Mouse (Mus musculus): ENCODE results near the gene Prap1.
"Not testable (repeated sequence)": the region's sequence is repeated elsewhere in the genome, so short reads cannot be mapped to it uniquely, and the experiment has no call there.

The Prap1 gene

DNA sequence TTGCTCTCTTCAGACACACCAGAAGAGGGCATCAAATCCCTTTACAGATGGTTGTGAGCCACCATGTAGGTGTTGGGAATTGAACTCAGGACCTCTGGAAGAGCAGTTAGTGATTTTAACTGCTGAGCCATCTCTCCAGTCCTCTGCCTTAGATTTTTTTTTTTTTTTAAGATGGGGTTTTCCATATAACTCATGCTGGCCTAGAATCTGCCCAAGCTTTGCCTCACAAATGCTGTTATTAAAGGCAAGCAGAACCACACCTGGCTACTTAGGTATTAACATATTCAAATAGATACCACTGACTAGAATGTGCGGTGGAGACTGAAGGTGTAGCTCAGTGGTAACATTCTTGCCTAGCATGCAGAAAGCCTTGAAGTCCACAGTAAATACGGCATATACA is 27.3 kb downstream of the Prap1 start:
- no peaks in the 10 kb centered on the region for H3K9me3 ChIP-seq (ENCODE audit: low read length)
- TF ChIP-seq POU5F1 (IDR thresholded peaks at IDR 0.05; ENCODE audit: borderline replicate concordance, low read length) (no peak), NANOG (IDR thresholded peaks at IDR 0.05; ENCODE audit: borderline replicate concordance, low read length) (no peak), CTCF (conservative IDR thresholded peaks at IDR 0.05; ENCODE audit: low read length) (no peak)
- no peaks in the 10 kb centered on the region for H3K36me3 ChIP-seq (ENCODE audit: insufficient read depth, low read length)
- no peak overlapping the region for H3K4me3 ChIP-seq (replicated peaks; ENCODE audit: low read length)
- H3K4me1 ChIP-seq (replicated peaks; ENCODE audit: low read depth, low read length), result peaks cover 47% of the 10 kb centered on the region
- H3K27me3 ChIP-seq (ENCODE audit: insufficient read depth, low read length), result no peaks in the 10 kb centered on the region

DNA sequence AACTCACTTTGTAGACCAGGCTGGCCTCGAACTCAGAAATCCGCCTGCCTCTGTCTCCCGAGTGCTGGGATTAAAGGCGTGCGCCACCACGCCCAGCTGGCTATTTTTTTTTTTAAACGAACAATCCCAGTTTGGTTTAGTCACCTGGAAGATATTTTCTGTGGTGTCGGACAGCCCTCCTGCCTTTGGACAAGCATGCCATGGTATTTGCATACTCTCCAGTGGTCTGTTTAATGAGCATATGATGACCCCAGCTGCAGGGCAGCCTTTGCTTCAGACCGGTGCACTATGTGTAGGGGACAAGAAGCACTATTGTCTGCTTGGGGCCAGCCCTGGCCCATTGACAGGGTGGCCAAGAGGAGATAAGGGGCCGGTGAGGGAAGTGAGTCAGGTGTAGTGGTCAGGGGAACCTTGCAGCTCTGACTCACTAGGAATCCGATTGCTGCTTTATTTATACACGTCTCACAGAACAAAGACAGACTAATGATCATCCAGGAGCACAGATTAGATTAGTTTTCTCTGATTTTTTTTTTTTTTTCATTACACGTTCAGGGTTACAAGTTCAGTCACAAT is 28.2 kb downstream of the Prap1 start:
- H3K4me1 ChIP-seq (replicated peaks; ENCODE audit: low read depth, low read length), result peaks cover 46% of the 10 kb centered on the region
- no peaks in the 10 kb centered on the region for H3K9me3 ChIP-seq (ENCODE audit: low read length)
- no peaks in the 10 kb centered on the region for H3K36me3 ChIP-seq (ENCODE audit: insufficient read depth, low read length)
- no peak for TF ChIP-seq NANOG (IDR thresholded peaks at IDR 0.05; ENCODE audit: borderline replicate concordance, low read length)
- no peak for TF ChIP-seq CTCF (conservative IDR thresholded peaks at IDR 0.05; ENCODE audit: low read length)
- H3K27me3 ChIP-seq (ENCODE audit: insufficient read depth, low read length), result no peaks in the 10 kb centered on the region
- H3K4me3 ChIP-seq (replicated peaks; ENCODE audit: low read length), result no peak overlapping the region

DNA sequence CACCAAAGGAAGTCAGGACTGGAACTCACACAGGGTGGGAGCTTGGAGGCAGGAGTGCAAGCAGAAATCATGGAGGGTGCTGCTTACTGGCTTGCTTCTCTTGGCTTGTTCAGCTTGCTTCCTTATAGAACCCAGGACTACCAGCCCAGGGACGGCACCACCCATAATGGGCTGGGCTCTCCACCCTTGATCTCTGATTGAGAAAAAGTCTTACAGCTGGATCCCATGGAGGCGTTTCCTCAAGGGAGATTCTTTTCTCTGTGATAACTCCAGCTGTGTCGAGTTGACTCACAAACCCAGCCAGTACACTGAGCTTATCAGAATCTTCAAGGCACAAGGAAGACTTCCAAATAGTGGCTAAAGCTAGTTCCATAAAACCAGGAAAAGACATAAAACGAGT is 29.6 kb downstream of the Prap1 start:
- peaks cover 9% of the 10 kb centered on the region for H3K36me3 ChIP-seq (ENCODE audit: insufficient read depth, low read length)
- H3K27me3 ChIP-seq (ENCODE audit: insufficient read depth, low read length), result no peaks in the 10 kb centered on the region
- H3K4me3 ChIP-seq (replicated peaks; ENCODE audit: low read length), result no peak overlapping the region
- TF ChIP-seq CTCF (conservative IDR thresholded peaks at IDR 0.05; ENCODE audit: low read length) (no peak), POU5F1 (IDR thresholded peaks at IDR 0.05; ENCODE audit: borderline replicate concordance, low read length) (no peak), NANOG (IDR thresholded peaks at IDR 0.05; ENCODE audit: borderline replicate concordance, low read length) (no peak)
- H3K4me1 ChIP-seq (replicated peaks; ENCODE audit: low read depth, low read length), result peaks cover 48% of the 10 kb centered on the region
- no peaks in the 10 kb centered on the region for H3K9me3 ChIP-seq (ENCODE audit: low read length)

DNA sequence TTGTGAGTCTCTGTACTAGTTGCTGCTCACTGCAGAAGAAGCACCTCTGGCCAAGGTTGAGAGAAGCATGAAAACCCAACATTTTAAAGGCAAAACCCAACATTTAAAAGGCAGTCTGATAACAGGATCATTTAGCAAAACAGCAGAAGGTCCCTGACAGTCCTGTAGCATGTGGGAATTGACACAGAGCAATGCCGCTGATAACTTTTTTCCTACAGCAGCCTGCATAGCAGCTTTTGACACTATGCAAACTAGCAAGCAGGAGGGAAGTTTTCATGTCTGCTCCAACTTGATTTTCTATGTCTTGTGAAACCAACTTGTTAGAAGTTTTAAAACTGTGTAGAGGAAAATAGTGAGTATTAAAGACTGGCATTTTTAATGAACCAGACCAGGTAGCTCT is 31.2 kb downstream of the Prap1 start:
- Histone ChIP-seq H3K27me3 (ENCODE audit: insufficient read depth, low read length) (no peaks in the 10 kb centered on the region), H3K4me3 (replicated peaks; ENCODE audit: low read length) (no peak overlapping the region), H3K4me1 (replicated peaks; ENCODE audit: low read depth, low read length) (peaks cover 48% of the 10 kb centered on the region), H3K36me3 (ENCODE audit: insufficient read depth, low read length) (peaks cover 25% of the 10 kb centered on the region), H3K9me3 (ENCODE audit: low read length) (no peaks in the 10 kb centered on the region)
- no peak for TF ChIP-seq NANOG (IDR thresholded peaks at IDR 0.05; ENCODE audit: borderline replicate concordance, low read length)
- TF ChIP-seq POU5F1 (IDR thresholded peaks at IDR 0.05; ENCODE audit: borderline replicate concordance, low read length), result no peak
- no peak for TF ChIP-seq CTCF (conservative IDR thresholded peaks at IDR 0.05; ENCODE audit: low read length)

DNA sequence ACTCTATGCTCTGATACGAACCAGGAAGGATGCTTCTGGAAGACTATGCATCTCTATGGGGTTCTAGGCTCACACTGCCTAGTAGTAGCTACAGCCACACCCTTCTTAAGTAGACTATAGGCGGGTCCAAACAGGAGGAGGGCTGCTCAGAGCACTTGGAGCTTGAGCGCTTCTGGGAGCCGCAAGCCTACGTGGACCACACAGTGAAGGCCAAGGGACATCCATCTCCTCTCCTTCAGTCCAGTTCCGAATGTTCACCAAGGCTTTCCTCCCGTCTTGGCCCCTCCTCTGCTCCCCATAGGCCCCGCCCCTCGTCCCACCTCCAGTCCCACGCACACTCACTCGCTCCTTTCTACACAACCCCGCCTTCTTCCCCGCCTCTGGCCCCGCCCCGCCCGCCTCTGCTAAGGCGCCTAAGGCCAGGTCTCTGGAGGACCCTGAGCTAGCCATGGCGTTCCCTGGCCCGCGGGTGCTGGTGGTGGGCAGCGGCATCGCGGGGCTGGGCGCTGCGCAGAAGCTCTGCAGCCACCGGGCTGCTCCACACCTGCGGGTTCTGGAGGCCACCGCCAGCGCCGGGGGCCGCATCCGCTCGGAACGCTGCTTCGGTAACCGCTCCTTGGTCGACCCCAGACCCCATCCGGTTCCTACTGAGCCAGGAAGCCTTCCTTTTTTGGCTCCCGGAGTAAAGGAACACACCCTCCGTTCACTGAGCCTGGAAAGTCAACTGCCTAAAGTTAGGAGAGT is 32.3 kb downstream of the Prap1 start:
- H3K4me1 ChIP-seq (replicated peaks; ENCODE audit: low read depth, low read length), result peaks cover 48% of the 10 kb centered on the region
- H3K36me3 ChIP-seq (ENCODE audit: insufficient read depth, low read length), result peaks cover 36% of the 10 kb centered on the region
- TF ChIP-seq CTCF (conservative IDR thresholded peaks at IDR 0.05; ENCODE audit: low read length), result no peak
- TF ChIP-seq POU5F1 (IDR thresholded peaks at IDR 0.05; ENCODE audit: borderline replicate concordance, low read length), result no peak
- H3K4me3 ChIP-seq (replicated peaks; ENCODE audit: low read length), result peak overlapping the region; percentile 95
- H3K27me3 ChIP-seq (ENCODE audit: insufficient read depth, low read length), result no peaks in the 10 kb centered on the region
- no peaks in the 10 kb centered on the region for H3K9me3 ChIP-seq (ENCODE audit: low read length)

DNA sequence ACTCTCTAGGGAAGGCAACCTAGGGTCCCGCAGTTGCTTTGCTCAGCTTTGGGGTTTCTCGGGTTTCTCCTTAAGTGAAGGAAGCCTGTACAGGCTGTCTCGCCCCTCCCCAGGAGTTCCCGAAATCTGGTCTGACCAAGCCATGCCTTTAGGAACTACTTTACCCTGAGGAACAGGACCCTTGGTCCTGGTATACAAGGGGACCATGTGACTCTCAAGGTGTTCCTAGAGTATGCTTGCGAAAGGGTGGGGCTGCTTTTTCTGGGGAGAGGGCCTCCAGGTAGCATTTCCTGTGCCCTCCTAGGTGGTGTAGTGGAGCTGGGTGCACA is 32.8 kb downstream of the Prap1 start:
- H3K4me1 ChIP-seq (replicated peaks; ENCODE audit: low read depth, low read length), result peaks cover 45% of the 10 kb centered on the region
- H3K9me3 ChIP-seq (ENCODE audit: low read length), result no peaks in the 10 kb centered on the region
- H3K4me3 ChIP-seq (replicated peaks; ENCODE audit: low read length), result peak overlapping the region; percentile 95
- no peaks in the 10 kb centered on the region for H3K27me3 ChIP-seq (ENCODE audit: insufficient read depth, low read length)
- TF ChIP-seq POU5F1 (IDR thresholded peaks at IDR 0.05; ENCODE audit: borderline replicate concordance, low read length) (no peak), NANOG (IDR thresholded peaks at IDR 0.05; ENCODE audit: borderline replicate concordance, low read length) (no peak), CTCF (conservative IDR thresholded peaks at IDR 0.05; ENCODE audit: low read length) (no peak)
- H3K36me3 ChIP-seq (ENCODE audit: insufficient read depth, low read length), result peaks cover 41% of the 10 kb centered on the region

DNA sequence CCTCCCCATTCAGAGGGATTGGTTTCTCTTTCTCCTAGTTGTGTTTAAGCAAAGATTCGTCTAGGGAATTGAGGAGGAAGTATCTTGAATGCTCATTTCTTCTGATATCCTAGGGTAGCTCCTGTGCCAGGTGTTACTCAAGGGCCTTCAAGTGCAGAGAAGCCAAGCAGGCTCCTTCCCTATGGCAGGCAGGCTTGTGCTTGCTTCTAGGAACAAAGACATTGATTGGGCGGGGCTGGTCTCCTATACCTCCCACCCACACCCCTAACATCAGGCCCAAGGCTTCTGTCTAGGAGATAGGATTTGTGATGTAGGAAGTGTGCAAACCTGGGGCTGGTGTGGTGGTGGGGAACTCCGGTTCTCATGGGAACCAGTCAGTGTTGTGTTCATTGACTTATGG is 33.7 kb downstream of the Prap1 start:
- Histone ChIP-seq H3K36me3 (ENCODE audit: insufficient read depth, low read length) (peaks cover 48% of the 10 kb centered on the region), H3K27me3 (ENCODE audit: insufficient read depth, low read length) (no peaks in the 10 kb centered on the region), H3K4me1 (replicated peaks; ENCODE audit: low read depth, low read length) (peaks cover 42% of the 10 kb centered on the region), H3K9me3 (ENCODE audit: low read length) (no peaks in the 10 kb centered on the region), H3K4me3 (replicated peaks; ENCODE audit: low read length) (peak overlapping the region; percentile 61)
- no peak for TF ChIP-seq NANOG (IDR thresholded peaks at IDR 0.05; ENCODE audit: borderline replicate concordance, low read length)
- no peak for TF ChIP-seq POU5F1 (IDR thresholded peaks at IDR 0.05; ENCODE audit: borderline replicate concordance, low read length)
- TF ChIP-seq CTCF (conservative IDR thresholded peaks at IDR 0.05; ENCODE audit: low read length), result no peak

DNA sequence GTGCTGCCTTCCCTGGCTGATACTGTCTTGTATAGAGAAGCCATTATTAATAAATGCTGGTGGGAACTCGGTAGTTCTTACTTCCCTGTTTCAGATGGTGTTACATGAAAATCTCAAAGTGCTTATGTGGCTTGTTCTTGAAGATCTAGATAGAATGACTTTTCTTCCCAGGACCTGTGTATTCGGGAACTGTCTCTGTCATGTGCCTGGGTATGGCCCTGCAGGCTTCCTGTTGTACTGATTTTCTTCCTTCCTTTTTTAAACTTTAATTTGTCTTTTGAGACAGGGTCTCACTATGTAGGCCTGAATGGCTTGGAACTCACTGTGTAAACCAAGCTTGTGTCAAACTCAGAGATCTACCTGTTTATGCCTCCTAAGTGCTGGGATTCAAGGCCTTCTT is 34.7 kb downstream of the Prap1 start:
- TF ChIP-seq CTCF (conservative IDR thresholded peaks at IDR 0.05; ENCODE audit: low read length) (no peak), POU5F1 (IDR thresholded peaks at IDR 0.05; ENCODE audit: borderline replicate concordance, low read length) (no peak), NANOG (IDR thresholded peaks at IDR 0.05; ENCODE audit: borderline replicate concordance, low read length) (no peak)
- peaks cover 32% of the 10 kb centered on the region for H3K4me1 ChIP-seq (replicated peaks; ENCODE audit: low read depth, low read length)
- H3K9me3 ChIP-seq (ENCODE audit: low read length), result no peaks in the 10 kb centered on the region
- H3K36me3 ChIP-seq (ENCODE audit: insufficient read depth, low read length), result peaks cover 58% of the 10 kb centered on the region
- H3K4me3 ChIP-seq (replicated peaks; ENCODE audit: low read length), result no peak overlapping the region
- H3K27me3 ChIP-seq (ENCODE audit: insufficient read depth, low read length), result no peaks in the 10 kb centered on the region

DNA sequence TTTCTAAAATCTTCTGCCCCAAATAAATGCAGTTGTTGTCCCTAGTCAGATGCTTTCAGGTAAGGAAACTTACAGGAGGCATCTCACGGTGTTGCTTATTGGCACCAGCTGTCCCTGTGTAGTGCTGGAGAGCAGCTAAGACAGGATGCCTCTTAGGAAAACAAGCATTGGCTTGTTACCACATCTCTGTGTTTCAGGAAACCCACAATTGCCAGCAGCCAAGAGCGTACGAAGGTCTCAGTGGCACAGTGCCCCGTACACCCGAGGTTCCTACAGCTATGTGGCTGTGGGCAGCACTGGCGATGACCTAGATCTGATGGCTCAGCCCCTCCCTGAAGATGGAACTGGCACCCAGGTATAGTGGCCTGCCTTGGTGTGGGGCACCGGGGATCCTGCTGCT is 39.0 kb downstream of the Prap1 start:
- H3K27me3 ChIP-seq (ENCODE audit: insufficient read depth, low read length); H3K4me1 ChIP-seq (replicated peaks; ENCODE audit: low read depth, low read length); H3K9me3 ChIP-seq (ENCODE audit: low read length); H3K4me3 ChIP-seq (replicated peaks; ENCODE audit: low read length): not testable (repeated sequence)
- peaks cover 81% of the 10 kb centered on the region for H3K36me3 ChIP-seq (ENCODE audit: insufficient read depth, low read length)

DNA sequence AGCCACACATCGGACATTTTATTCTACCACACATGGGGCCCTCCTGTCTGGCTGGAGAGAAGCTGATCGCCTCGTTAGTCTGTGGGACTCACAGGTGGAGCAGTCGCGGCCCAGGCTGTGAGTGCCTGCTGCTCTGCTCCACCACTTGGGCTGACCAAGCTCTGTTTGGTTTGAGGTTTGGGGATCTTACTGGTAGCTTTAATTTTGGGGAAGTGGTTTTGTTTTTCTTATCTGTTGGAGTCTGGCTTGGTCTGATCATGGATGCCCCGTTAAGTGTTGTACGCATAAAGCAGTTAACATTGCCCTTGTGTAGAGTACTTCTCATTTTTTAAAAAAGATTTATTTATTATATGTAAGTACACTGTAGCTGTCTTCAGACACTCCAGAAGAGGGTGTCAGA is 40.8 kb downstream of the Prap1 start:
- Histone ChIP-seq H3K4me1 (replicated peaks; ENCODE audit: low read depth, low read length) (peaks cover 13% of the 10 kb centered on the region), H3K36me3 (ENCODE audit: insufficient read depth, low read length) (peaks cover 62% of the 10 kb centered on the region)
- H3K4me3 ChIP-seq (replicated peaks; ENCODE audit: low read length); H3K9me3 ChIP-seq (ENCODE audit: low read length); H3K27me3 ChIP-seq (ENCODE audit: insufficient read depth, low read length): not testable (repeated sequence)
